Mouse (Mus musculus): ENCODE data around the gene Gm15737.

The Gm15737 gene

GRCm38 (mm10) chr6:92875340-92875739 is 6.2 kb downstream of the Gm15737 start:
- no peak for DNase-seq (ENCODE audit: low spot score)

GRCm38 (mm10) chr6:92876121-92876520 is 7.0 kb downstream of the Gm15737 start:
- DNase-seq (ENCODE audit: low spot score) = no peak

GRCm38 (mm10) chr6:92877236-92877635 is 8.1 kb downstream of the Gm15737 start:
- DNase-seq (ENCODE audit: low spot score) = no peak

GRCm38 (mm10) chr6:92878771-92879170 is 9.6 kb downstream of the Gm15737 start:
- DNase-seq (ENCODE audit: low spot score) = no peak

GRCm38 (mm10) chr6:92879700-92880265 is 10.6 kb downstream of the Gm15737 start:
- DNase-seq (ENCODE audit: low spot score) = no peak

GRCm38 (mm10) chr6:92882446-92882845 is 13.3 kb downstream of the Gm15737 start:
- no peak for DNase-seq (ENCODE audit: low spot score)

GRCm38 (mm10) chr6:92883131-92883900 is 14.2 kb downstream of the Gm15737 start:
- DNase-seq (ENCODE audit: low spot score) = no peak

GRCm38 (mm10) chr6:92891535-92891934 is 22.4 kb downstream of the Gm15737 start:
- DNase-seq (ENCODE audit: low spot score) = no peak

- no peak for DNase-seq (ENCODE audit: low spot score)
Measured at GRCm38 (mm10) chr6:92904037-92904436, 34.9 kb downstream of the Gm15737 start.

GRCm38 (mm10) chr6:92904491-92904890 is 35.3 kb downstream of the Gm15737 start:
- no peak for DNase-seq (ENCODE audit: low spot score)

GRCm38 (mm10) chr6:92905922-92906321 is 36.8 kb downstream of the Gm15737 start:
- no peak for DNase-seq (ENCODE audit: low spot score)

GRCm38 (mm10) chr6:92909361-92909760 is 40.2 kb downstream of the Gm15737 start:
- no peak for DNase-seq (ENCODE audit: low spot score)

- DNase-seq (ENCODE audit: low spot score) = no peak
Measured at GRCm38 (mm10) chr6:92910611-92911010, 41.5 kb downstream of the Gm15737 start.

GRCm38 (mm10) chr6:92920938-92921689 is 52.0 kb downstream of the Gm15737 start:
- DNase-seq (ENCODE audit: low spot score) = no peak

GRCm38 (mm10) chr6:92921843-92922242 is 52.7 kb downstream of the Gm15737 start:
- peak; percentile 18 for DNase-seq (ENCODE audit: low spot score)

- DNase-seq (ENCODE audit: low spot score) = no peak
Measured at GRCm38 (mm10) chr6:92924536-92924935, 55.4 kb downstream of the Gm15737 start.

GRCm38 (mm10) chr6:92928261-92928660 is 59.1 kb downstream of the Gm15737 start:
- DNase-seq (ENCODE audit: low spot score) = no peak

Measured in ovary, postnatal 36 days (tissue).